Mouse (Mus musculus) cerebellum, postnatal 36 days (tissue): ENCODE data around the gene Serpina3g.
"Not testable (repeated sequence)": the region's sequence is repeated elsewhere in the genome, so short reads cannot be mapped to it uniquely, and the experiment has no call there.

Experiments
- DNase-seq, 2 experiments: peaks; one replicate each; pipeline ENCODE4 v3.0.0; 2021 to 2022; ENCODE audit warnings: mixed read lengths in 2 of 2

Gene Serpina3g

GRCm38 (mm10) chr12:104235915-104236314, at the start of gene Serpina3g:
Serpina3g (plus strand) TSS chr12:104236245.
- DNase-seq: no peak

- no peak for DNase-seq
Measured at GRCm38 (mm10) chr12:104189246-104189645, 46.8 kb upstream of the Serpina3g start.

GRCm38 (mm10) chr12:104190852-104191251, 45.2 kb upstream of the Serpina3g start:
- no peak for DNase-seq

GRCm38 (mm10) chr12:104209149-104209548, 26.9 kb upstream of the Serpina3g start:
- no peak for DNase-seq

GRCm38 (mm10) chr12:104209802-104210201, 26.2 kb upstream of the Serpina3g start:
- DNase-seq: no peak

- DNase-seq: no peak
Measured at GRCm38 (mm10) chr12:104213689-104214444, 22.2 kb upstream of the Serpina3g start.

GRCm38 (mm10) chr12:104214445-104214753, 21.6 kb upstream of the Serpina3g start, which contains the start of gene Serpina3f:
Serpina3f (plus strand) TSS chr12:104214544.
- DNase-seq: no peak

GRCm38 (mm10) chr12:104215249-104215648, 20.8 kb upstream of the Serpina3g start:
- DNase-seq: no peak

GRCm38 (mm10) chr12:104221616-104222015, 14.4 kb upstream of the Serpina3g start:
- no peak for DNase-seq

GRCm38 (mm10) chr12:104223690-104224089, 12.4 kb upstream of the Serpina3g start:
- DNase-seq: no peak

- no peak for DNase-seq
Measured at GRCm38 (mm10) chr12:104224598-104225300, 11.3 kb upstream of the Serpina3g start.

- no peak for DNase-seq
Measured at GRCm38 (mm10) chr12:104230762-104231161, 5.3 kb upstream of the Serpina3g start.

GRCm38 (mm10) chr12:104238048-104238447, 2.0 kb downstream of the Serpina3g start:
- not testable (repeated sequence) for DNase-seq

- no peak for DNase-seq
Measured at GRCm38 (mm10) chr12:104243307-104243706, 7.3 kb downstream of the Serpina3g start.

GRCm38 (mm10) chr12:104245092-104245491, 9.0 kb downstream of the Serpina3g start:
- no peak for DNase-seq

- DNase-seq: no peak
Measured at GRCm38 (mm10) chr12:104245595-104245994, 9.6 kb downstream of the Serpina3g start.

GRCm38 (mm10) chr12:104247553-104248002, 11.5 kb downstream of the Serpina3g start:
- DNase-seq: no peak

- DNase-seq: no peak
Measured at GRCm38 (mm10) chr12:104248231-104248630, 12.2 kb downstream of the Serpina3g start.

GRCm38 (mm10) chr12:104261041-104261440, 25.0 kb downstream of the Serpina3g start:
- no peak for DNase-seq

- DNase-seq: no peak
Measured at GRCm38 (mm10) chr12:104262863-104263262, 26.8 kb downstream of the Serpina3g start, which contains the start of gene Serpina3i. Serpina3i (plus strand) TSS chr12:104263122.

GRCm38 (mm10) chr12:104266374-104266773, 30.3 kb downstream of the Serpina3g start:
- no peak for DNase-seq

GRCm38 (mm10) chr12:104278216-104279055, 42.4 kb downstream of the Serpina3g start:
- no peak for DNase-seq

- no peak for DNase-seq
Measured at GRCm38 (mm10) chr12:104279056-104279435, 43.0 kb downstream of the Serpina3g start.
